Mouse (Mus musculus) megakaryocyte, adult 5-6 weeks (primary cell): ENCODE data around the gene Tns3. TPM values are rescaled to one million over a fixed set of nuclear protein-coding genes. Genes with fewer than 3 reads are reported as not detected.
A peak's percentile ranks its signal among the peaks of the same experiment; 100 is the strongest.

ENCODE experiments used
- ATAC-seq: 2 replicates; pipeline ENCODE4 v1.8.0; 2016; ENCODE audit warnings: mild to moderate bottlenecking, inconsistent platforms; ENCODE audit not compliant: poor library complexity, severe bottlenecking
- total RNA-seq, 2 experiments: library from RNA; stranded (forward) in 1 of 2; stranded (reverse) in 1 of 2; fragments of 153-499, 151-499 nt in 1 of 2; fragments of 221-1000, 200-1000 nt in 1 of 2; gene quantifications; 2 replicates each; pipeline versions ENCODE4 v1.2.3 to v1.2.4; 2015 to 2017

Gene Tns3
- total RNA-seq, 2 experiments from 2014 or later = 15.9 to 29.6 TPM

- no peak for ATAC-seq
These were observed 12.1 kb downstream of the Tns3 start for GRCm38 (mm10) chr11:8652116-8652714.

- no peak for ATAC-seq
These were observed 12.8 kb downstream of the Tns3 start for GRCm38 (mm10) chr11:8651448-8652035.

- no peak for ATAC-seq
These were observed 18.7 kb downstream of the Tns3 start for GRCm38 (mm10) chr11:8645609-8646008.

GRCm38 (mm10) chr11:8644272-8644671 is 20.1 kb downstream of the Tns3 start:
- ATAC-seq = peak; percentile 40; the same call in 1 of the 2 replicates

GRCm38 (mm10) chr11:8641634-8642277 is 22.6 kb downstream of the Tns3 start:
- ATAC-seq = no peak

GRCm38 (mm10) chr11:8639726-8640125 is 24.6 kb downstream of the Tns3 start:
- no peak for ATAC-seq

- ATAC-seq = no peak
These were observed 25.2 kb downstream of the Tns3 start for GRCm38 (mm10) chr11:8639007-8639718.

GRCm38 (mm10) chr11:8637469-8638447 is 26.6 kb downstream of the Tns3 start:
- no peak for ATAC-seq

- ATAC-seq = no peak
These were observed 27.7 kb downstream of the Tns3 start for GRCm38 (mm10) chr11:8636680-8637079.

GRCm38 (mm10) chr11:8635778-8636177 is 28.6 kb downstream of the Tns3 start:
- ATAC-seq = 0 out of 2 replicates have a peak, but pooled peaks have one; percentile 25

GRCm38 (mm10) chr11:8634728-8635410 is 29.5 kb downstream of the Tns3 start:
- 0 out of 2 replicates have a peak, but pooled peaks have one; percentile 10 for ATAC-seq

GRCm38 (mm10) chr11:8632163-8632562 is 32.2 kb downstream of the Tns3 start:
- no peak for ATAC-seq

- ATAC-seq = peak; percentile 22
These were observed 34.4 kb downstream of the Tns3 start for GRCm38 (mm10) chr11:8629862-8630390.

- 0 out of 2 replicates have a peak, but pooled peaks have one; percentile 8 for ATAC-seq
These were observed 35.0 kb downstream of the Tns3 start for GRCm38 (mm10) chr11:8629326-8629725.

- ATAC-seq = peak; percentile 59
These were observed 35.5 kb downstream of the Tns3 start for GRCm38 (mm10) chr11:8628846-8629253.

- no peak for ATAC-seq
These were observed 37.2 kb downstream of the Tns3 start for GRCm38 (mm10) chr11:8627156-8627555.

GRCm38 (mm10) chr11:8626715-8627114 is 37.6 kb downstream of the Tns3 start:
- no peak for ATAC-seq

- ATAC-seq = no peak
These were observed 38.3 kb downstream of the Tns3 start for GRCm38 (mm10) chr11:8625915-8626604.

GRCm38 (mm10) chr11:8625451-8625850 is 38.9 kb downstream of the Tns3 start:
- no peak for ATAC-seq
